Mouse (Mus musculus) adrenal gland, postnatal 4 days (tissue): ENCODE measurements at regions not wholly inside any gene's neighbourhood (a gene's known extent, or its start where the extent isn't known, plus 50 kb on each side); places are given as distances from the start of the nearest gene placed in this dataset.
A peak's percentile ranks its signal among the peaks of the same experiment; 100 is the strongest.

Source experiments
- DNase-seq, 2 experiments: peaks; one replicate each; pipeline ENCODE4 v3.0.0; 2021 to 2022; ENCODE audit warnings: low spot score in 2 of 2, mixed read lengths in 2 of 2

GRCm38 (mm10) chr16:24341736-24342135 is 51.6 kb upstream of the Lpp start:
- DNase-seq: no peak

- no peak for DNase-seq
These were observed 52.7 kb upstream of the Lpp start for GRCm38 (mm10) chr16:24340646-24341045.

GRCm38 (mm10) chr16:24339320-24340265 is 53.7 kb upstream of the Lpp start:
- no peak for DNase-seq

GRCm38 (mm10) chr16:24338404-24338803 is 54.9 kb upstream of the Lpp start:
- DNase-seq: no peak

- DNase-seq: no peak
These were observed 58.9 kb upstream of the Lpp start for GRCm38 (mm10) chr16:24334389-24334788.

- no peak for DNase-seq
These were observed 61.8 kb upstream of the Lpp start for GRCm38 (mm10) chr16:24331446-24332020.

- no peak for DNase-seq
These were observed 66.7 kb upstream of the Lpp start for GRCm38 (mm10) chr16:24326571-24326970.

- no peak for DNase-seq
These were observed 67.3 kb upstream of the Lpp start for GRCm38 (mm10) chr16:24326046-24326445.

- no peak for DNase-seq
These were observed 68.4 kb upstream of the Lpp start for GRCm38 (mm10) chr16:24324917-24325316.

- DNase-seq: no peak
These were observed 74.4 kb upstream of the Lpp start for GRCm38 (mm10) chr16:24318723-24319437.

GRCm38 (mm10) chr16:24313544-24314326 is 79.6 kb upstream of the Lpp start:
- no peak for DNase-seq

- no peak for DNase-seq
These were observed 87.9 kb upstream of the Lpp start for GRCm38 (mm10) chr16:24305391-24305790.

- no peak for DNase-seq
These were observed 96.5 kb upstream of the Lpp start for GRCm38 (mm10) chr16:24296790-24297189.

- DNase-seq: no peak
These were observed 97.5 kb upstream of the Lpp start for GRCm38 (mm10) chr16:24295626-24296440.

- no peak for DNase-seq
These were observed 109.1 kb upstream of the Lpp start for GRCm38 (mm10) chr16:24284215-24284614.

- DNase-seq: peak; percentile 12 to 36
These were observed 111.1 kb upstream of the Lpp start for GRCm38 (mm10) chr16:24282194-24282683.

- no peak for DNase-seq
These were observed 111.7 kb upstream of the Lpp start for GRCm38 (mm10) chr16:24281561-24281960.

- no peak for DNase-seq
These were observed 115.5 kb upstream of the Lpp start for GRCm38 (mm10) chr16:24277857-24278256.

- DNase-seq: no peak
These were observed 130.6 kb upstream of the Lpp start for GRCm38 (mm10) chr16:24262701-24263100.

GRCm38 (mm10) chr16:24259711-24260230 is 133.5 kb upstream of the Lpp start:
- no peak for DNase-seq
